Comparison of ENCODE assay signal across 18 mouse cellular contexts in the genomic region with DNA sequence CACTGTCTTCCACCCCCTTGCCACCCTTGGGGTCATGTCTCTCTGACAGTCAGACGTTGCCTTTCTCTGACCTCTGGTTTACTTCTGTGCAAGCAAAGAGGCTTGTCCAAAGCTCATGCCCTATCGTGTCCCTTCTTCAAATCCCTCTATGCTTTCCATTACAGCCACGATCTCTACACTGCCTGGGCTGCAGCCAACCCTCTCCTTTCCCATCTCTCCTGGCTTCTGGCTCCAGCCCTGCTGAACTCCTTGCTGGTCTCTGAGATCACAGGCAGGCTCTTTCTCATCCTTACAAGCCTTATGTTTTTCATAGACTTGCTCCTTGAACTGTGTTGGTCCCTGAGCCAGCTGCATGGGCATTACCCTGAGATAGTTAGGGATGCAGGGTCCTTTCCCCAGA. TPM values are rescaled to one million over a fixed set of nuclear protein-coding genes. Genes with fewer than 3 reads are reported as not detected.
DNase-seq lines count a peak whose midpoint lies in the region; ATAC-seq and TF ChIP-seq lines count a peak whose summit lies in the region.
"Had no signal": no experiment of that assay in that cellular context is flagged by ENCODE, and none has a peak within 500 bp of the region (broad histone marks: within the 10 kb centered on the region; RNA-seq: fewer than 3 reads in every experiment).

No protein-coding gene starts in this region.

- no peak overlapping the region for H3K4me3 ChIP-seq in gastrocnemius, adult 2 months
- H3K4me3 ChIP-seq: embryonic facial prominence, embryonic 10.5 days; embryonic facial prominence, embryonic 12.5 days; forebrain, embryonic 10.5 days; forebrain, embryonic 12.5 days had no signal

- H3K27ac ChIP-seq in gastrocnemius, adult 2 months, result peak overlapping the region; percentile 61
- H3K27ac ChIP-seq: embryonic facial prominence, embryonic 10.5 days; embryonic facial prominence, embryonic 12.5 days; forebrain, embryonic 10.5 days; forebrain, embryonic 12.5 days had no signal

- intact Hi-C loops in gastrocnemius, adult 2 months (cut with DNase I), result no loop called here

- no peak for TF ChIP-seq CTCF in gastrocnemius, adult 2 months (IDR thresholded peaks at IDR 0.05)

- ATAC-seq in erythroid progenitor cell, adult 5-6 weeks (replicated peaks; ENCODE audit: low FRiP score, poor library complexity, severe bottlenecking), result no peak
- ATAC-seq: forebrain, embryonic 14.5 days; forebrain, embryonic 16.5 days had no signal

- DNase-seq in cerebellum, postnatal 14 days, result peak; percentile 67 to 76
- no peak for DNase-seq in cerebellum, adult 8-10 months
- DNase-seq in gastrocnemius, adult 2 months, result no peak
- no peak for DNase-seq in gastrocnemius, adult 8-10 months (ENCODE audit: low spot score in 2 of 2)
- DNase-seq in adipocyte (ENCODE audit: low spot score), result peak; percentile 77
- DNase-seq: adrenal gland, adult 8-10 months; adrenal gland, postnatal 14 days; adrenal gland, postnatal 36 days; cerebellum, adult 11-12 months; cerebellum, adult 2 months; cerebellum, postnatal 36 days had no signal

RNA-seq across cellular contexts. Expression of a gene that starts 14.2 kb away (rescaled TPM):
- 10 to 100 TPM; 19.5 to 37.8 TPM for total RNA-seq in gastrocnemius, adult 2 months (2021)
- total RNA-seq in gastrocnemius, adult 8-10 months (2022), result 10 to 100 TPM in 3 of 4 experiments, 1 to 10 TPM in 1; 9.7 to 30.8 (median 14.9) TPM
- not detected in 2 replicates for total RNA-seq in erythroid progenitor cell, adult 5-6 weeks (2015; ENCODE audit: low replicate concordance)
- total RNA-seq in erythroid progenitor cell, adult 5-6 weeks (2017; ENCODE audit: low replicate concordance), result not detected in 2 replicates

Comparison
In these comparisons a context has a peak if more than half of its experiments do, and no peak if none do; other contexts are left out.
1. DNase-seq: peak in cerebellum, postnatal 14 days (2 of 2) and adipocyte (single experiment); none in cerebellum, adult 8-10 months (single experiment), gastrocnemius, adult 2 months (single experiment) and gastrocnemius, adult 8-10 months (0 of 2).
2. RNA of a gene that starts 14.2 kb away (total RNA-seq): 19.5 to 37.8 TPM in gastrocnemius, adult 2 months and 9.7 to 30.8 TPM in gastrocnemius, adult 8-10 months; not detected in erythroid progenitor cell, adult 5-6 weeks; every median in the first group is over 10 times any median in the second.